Mouse (Mus musculus) urinary bladder, postnatal 14 days (tissue): Measurements from ENCODE around the gene Gm47289.

Experiments
- DNase-seq: peaks from one replicate; pipeline ENCODE4 v3.0.0; 2021; ENCODE audit warnings: low spot score

Gm47289 gene

DNA sequence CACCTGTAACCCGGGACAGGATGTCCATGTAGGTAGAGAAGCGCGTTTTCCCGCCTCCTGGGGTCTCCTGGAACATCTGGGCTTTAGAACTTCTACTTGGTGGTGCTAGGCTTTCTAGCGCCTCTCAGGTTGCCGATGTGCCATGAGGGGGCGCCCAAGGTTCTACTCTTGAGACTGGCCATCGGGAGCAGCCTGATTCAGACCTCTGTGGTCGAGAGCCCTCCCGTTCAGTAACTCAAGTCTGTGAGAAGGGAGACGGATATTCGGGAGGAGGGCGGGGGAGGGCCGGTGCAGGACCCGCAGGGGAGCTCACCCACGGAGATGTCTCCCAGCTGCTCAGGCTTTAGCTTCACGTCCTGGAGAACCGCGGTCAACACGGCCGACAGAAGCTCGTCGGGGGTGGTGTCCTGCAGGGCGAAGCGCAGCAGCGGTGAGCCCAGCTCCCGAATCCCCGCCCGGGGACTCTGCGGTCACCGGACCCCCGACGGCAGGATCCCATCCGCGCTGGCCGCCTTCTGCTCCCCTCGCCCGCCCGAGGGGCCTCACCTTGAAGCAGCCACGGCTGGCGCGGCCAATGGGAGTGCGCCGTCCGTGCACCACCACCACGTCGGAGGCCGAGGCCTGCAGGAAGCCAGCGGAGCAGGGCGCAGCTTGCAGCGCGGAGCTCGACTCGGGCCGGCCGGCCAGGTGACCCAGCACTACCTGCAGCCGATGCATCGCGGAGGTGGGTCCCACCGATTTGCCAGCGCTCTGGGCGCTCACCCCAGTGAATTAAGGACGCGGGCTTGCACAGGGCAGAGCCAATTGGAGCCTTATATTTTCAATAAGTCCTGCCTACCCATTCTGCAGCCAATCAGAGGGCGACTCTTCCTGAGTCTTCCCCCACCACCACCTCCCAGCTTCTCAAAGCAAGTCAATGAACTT is 2.4 kb upstream of the Gm47289 start, which contains the start of gene Acaa1b:
Gene Acaa1b (minus strand): TSS at position 816 of the 924 bp plus-strand sequence.
- DNase-seq, result peak; percentile 91

DNA sequence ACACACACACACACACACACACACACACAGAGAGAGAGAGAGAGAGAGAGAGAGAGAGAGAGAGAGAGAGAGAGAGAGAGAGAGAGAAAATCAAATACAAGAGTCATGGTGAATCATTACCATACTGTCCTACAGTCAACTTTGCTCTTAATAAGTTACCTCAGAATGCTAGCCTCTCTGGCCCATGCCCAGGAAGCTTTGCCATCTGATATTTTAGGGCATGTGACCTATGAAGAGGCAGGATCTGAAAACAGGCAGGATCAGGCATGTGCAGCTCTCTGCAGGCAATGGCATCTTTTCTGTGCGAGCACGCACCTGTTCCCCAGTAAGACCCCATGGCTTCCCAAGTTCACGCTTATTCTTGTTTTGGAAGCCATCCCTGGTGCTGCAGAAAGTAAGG is 1.7 kb downstream of the Gm47289 start:
- peak; percentile 68 for DNase-seq

DNA sequence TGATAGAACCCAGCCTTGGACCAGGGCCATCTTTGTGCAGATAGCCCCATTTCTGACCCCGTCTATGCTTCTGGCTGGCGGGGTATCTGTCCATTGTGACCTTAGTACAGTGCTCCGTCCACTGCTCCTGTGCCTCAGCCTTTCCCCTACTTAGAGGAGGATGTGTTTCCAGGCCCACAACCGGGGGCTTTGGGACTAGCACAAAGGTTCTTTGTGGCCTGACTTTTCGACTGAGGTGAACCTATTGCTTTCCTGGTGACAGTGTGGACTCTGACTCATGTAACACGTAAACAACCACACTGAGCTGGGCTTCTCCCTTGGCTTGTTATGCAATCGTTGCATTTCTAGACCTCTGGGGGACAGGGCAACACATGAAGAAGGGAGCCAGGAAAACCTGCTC is 5.8 kb downstream of the Gm47289 start:
- peak; percentile 34 for DNase-seq

GRCm38 (mm10) chr9:119165548-119165947 is 6.6 kb downstream of the Gm47289 start:
- DNase-seq, result peak; percentile 67

DNA sequence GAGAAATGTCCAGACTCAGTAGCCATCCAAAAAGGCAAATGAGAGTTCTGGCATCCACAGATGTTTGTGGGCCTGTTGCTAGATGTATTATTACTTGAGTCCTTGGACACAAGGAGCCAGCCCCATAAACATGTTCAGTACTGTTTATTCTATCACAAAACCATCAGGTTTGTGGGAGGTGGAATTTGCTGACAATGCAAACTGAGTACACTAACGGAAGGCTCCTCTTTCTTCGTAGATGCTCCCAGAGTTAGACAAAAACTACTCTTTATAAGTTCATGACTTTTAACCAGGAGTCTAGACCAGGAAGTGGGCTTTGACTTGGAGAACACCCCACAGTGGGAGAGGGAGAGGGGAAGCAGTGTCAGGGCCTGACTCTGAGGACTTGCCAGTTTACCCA is 8.6 kb downstream of the Gm47289 start:
- DNase-seq, result no peak

DNA sequence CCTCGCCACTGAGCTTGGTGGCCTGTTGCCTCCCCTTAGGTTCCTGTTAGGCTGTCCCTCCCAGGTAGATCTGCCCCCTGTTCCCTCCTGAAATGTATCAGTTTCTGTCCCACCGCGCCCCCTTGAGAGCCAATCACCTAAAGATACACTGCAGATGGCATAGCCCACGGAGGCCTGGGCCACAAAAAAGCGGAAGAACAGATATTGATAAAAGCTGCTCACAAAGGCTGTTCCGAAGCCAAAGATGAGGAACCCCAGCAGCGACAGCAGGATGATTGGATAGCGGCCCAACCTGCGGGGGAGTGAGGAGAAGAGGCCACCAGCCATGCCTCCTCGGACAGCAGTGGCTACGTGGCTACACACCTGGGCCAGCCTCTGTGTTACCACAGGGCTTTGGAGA is 20.3 kb downstream of the Gm47289 start:
- no peak for DNase-seq

DNA sequence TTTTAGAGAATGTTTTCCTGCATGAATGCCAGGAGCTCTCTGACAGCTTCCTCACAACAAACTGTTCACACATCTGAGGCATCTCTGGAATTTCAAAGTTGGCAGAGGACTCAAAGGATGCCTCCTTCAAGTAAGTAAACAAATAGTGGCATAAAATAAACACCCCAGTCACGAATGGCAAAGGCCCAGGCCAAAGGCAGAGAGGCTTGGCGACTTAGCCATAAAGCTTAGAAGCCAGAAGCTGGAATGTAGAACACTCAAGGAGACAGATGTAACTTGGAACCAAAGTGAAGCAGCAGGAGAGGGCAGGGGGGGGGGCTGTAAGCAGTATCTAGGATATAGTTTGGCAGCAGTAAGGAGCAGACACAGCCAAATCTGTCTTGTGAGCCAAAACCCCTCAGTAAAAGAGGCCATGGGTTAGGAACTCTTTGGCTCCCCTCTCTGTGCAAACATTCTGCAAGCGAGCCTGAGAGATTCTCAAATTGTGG is 22.3 kb downstream of the Gm47289 start:
- DNase-seq, result peak; percentile 48

DNA sequence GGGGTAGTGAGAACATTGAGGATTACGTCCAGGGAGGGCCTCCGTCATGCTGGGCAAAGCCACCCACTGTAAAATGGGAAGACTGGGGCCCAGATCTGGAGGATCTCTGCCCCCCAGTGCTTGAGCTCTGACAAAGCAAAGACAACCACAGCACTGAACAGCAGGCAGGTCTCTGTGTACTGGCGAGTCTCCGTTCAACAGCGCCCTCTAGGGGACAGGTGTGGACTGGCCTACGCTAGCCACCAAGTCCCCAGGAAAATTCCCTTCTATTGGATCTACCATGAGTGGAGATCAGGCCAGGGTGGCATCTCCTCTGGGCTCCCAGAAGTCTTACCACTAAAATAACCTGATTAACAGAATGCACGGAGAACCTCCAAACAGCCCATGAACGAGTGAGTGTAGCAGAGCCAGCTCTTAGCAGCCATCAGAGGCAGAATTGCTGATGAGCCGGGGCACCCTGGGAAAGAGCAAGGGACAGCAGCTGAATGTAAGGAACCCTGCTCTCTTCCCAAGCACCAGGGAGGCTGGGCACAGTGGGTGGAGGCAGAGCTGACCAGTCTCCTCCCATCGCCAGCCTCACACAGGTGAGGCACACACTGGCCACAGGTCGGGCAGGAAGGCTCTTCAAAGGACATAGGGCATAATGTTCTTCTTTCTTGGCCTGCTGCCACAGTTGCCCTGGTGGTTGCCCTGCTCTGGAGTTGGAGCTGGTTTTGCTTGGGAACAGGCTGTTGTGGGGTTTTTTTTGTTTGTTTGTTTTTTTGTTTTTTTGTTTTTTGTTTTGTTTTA is 33.4 kb downstream of the Gm47289 start:
- peak; percentile 78 for DNase-seq

- no peak for DNase-seq
These were observed 40.3 kb downstream of the Gm47289 start for GRCm38 (mm10) chr9:119199151-119199861.

DNA sequence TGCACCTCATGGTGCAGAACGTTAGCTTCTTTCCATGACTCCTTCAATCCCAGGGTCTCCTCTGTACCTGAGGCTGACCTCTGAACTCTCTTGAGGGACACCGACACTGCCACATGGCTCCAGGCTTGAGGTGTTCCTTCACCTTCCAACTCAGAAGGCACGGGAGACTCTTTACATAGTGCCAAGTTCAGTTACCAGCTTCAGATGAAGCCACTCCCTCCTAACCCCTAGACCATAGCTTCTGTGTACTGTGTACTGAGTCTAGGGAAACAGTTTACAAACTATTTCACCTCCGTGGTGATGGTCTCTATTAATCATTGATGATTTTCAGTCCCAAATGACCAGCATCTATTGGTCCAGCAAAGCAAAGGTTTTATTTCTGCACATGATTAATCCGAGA is 42.7 kb downstream of the Gm47289 start:
- DNase-seq, result no peak

- no peak for DNase-seq
These were observed 44.7 kb downstream of the Gm47289 start for GRCm38 (mm10) chr9:119203617-119204016.

GRCm38 (mm10) chr9:119205756-119206155 is 46.8 kb downstream of the Gm47289 start:
- no peak for DNase-seq

DNA sequence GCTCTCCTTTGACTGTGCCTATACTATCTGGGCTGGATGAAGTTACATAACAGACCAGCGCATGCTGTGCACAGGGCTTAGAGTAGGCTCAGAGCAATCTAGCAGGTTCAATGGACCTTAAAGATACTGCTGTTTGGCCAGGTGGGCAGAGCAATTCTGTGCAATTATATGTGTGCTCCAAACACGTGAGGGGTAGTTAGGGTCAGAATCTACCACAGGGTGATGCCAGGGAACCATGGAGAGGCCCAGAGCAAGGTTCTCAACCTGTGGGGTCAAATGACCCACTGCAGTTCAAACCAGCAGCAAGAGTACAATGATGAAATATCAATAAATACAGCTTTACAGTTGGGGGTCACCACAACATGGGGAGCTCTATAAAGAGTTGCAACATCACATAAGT is 47.7 kb downstream of the Gm47289 start:
- DNase-seq, result no peak

- no peak for DNase-seq
These were observed 48.2 kb downstream of the Gm47289 start for GRCm38 (mm10) chr9:119207113-119207512.

GRCm38 (mm10) chr9:119208998-119209397 is 50.0 kb downstream of the Gm47289 start, which contains the start of gene Slc22a13:
TSS of gene Slc22a13 (minus strand) at chr9:119209098.
- no peak for DNase-seq
